Mouse (Mus musculus) myocyte (in vitro differentiated cells): ENCODE measurements at regions not wholly inside any gene's neighbourhood (a gene's known extent, or its start where the extent isn't known, plus 50 kb on each side); places are given as distances from the start of the nearest gene placed in this dataset.

Experiments
- CEBPB ChIP-seq: IDR thresholded peaks from 2 replicates; pipeline ENCODE4 v1.6.1; 2011; ENCODE audit warnings: mild to moderate bottlenecking, moderate library complexity; ENCODE audit not compliant: poor library complexity, insufficient read depth, severe bottlenecking
- MYOD1 ChIP-seq, 3 experiments: IDR thresholded peaks; one replicate each; pipeline ENCODE4 v1.6.1; 2011; ENCODE audit warnings: control low read depth in 2 of 3, low read depth in 2 of 3, mild to moderate bottlenecking in 2 of 3, moderate library complexity in 1 of 3; ENCODE audit not compliant: insufficient read length in 2 of 3, control insufficient read depth in 1 of 3
- MYOG ChIP-seq, 3 experiments: IDR thresholded peaks; one replicate each; pipeline ENCODE4 v1.6.1; 2011; ENCODE audit warnings: control low read depth in 2 of 3, low read depth in 2 of 3, mild to moderate bottlenecking in 2 of 3; ENCODE audit not compliant: insufficient read length in 2 of 3, control insufficient read depth in 1 of 3, insufficient read depth in 1 of 3
- POLR2A ChIP-seq: IDR thresholded peaks from one replicate; pipeline ENCODE4 v1.6.1; 2011; ENCODE audit warnings: low read depth, mild to moderate bottlenecking, control low read depth, moderate library complexity; ENCODE audit not compliant: insufficient read length
- POLR2AphosphoS2 ChIP-seq: IDR thresholded peaks from one replicate; pipeline ENCODE4 v1.6.1; 2011; ENCODE audit warnings: low read depth, control low read depth; ENCODE audit not compliant: insufficient read length
- TCF12 ChIP-seq: IDR thresholded peaks from one replicate; pipeline ENCODE4 v1.6.1; 2011; ENCODE audit warnings: mild to moderate bottlenecking, control low read depth; ENCODE audit not compliant: poor library complexity, insufficient read depth, severe bottlenecking
- TCF3 ChIP-seq: IDR thresholded peaks from one replicate; pipeline ENCODE4 v1.6.1; 2011; ENCODE audit warnings: low read depth, control low read depth; ENCODE audit not compliant: insufficient read length
- USF1 ChIP-seq: IDR thresholded peaks from one replicate; pipeline ENCODE4 v1.6.1; 2011; ENCODE audit warnings: low read depth, mild to moderate bottlenecking, control low read depth, moderate library complexity

DNA sequence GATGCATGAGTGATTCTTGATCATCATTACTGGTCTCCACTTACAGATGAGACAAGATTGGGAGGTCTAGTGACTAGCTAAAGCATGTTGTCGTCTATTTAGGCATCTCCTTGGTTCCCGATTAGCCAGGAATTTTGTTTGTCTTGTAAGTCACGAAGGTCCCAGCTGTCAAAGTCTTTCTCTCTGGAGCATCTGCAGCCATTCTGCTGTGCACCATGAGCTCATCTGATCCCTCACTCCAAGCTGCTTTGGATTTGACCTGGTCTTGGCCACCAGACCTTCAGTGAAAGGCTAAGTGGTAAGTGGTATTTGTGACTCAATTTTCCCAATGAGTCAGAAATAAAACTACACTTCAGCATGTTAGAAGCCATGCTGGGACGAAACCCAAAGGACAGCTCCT lies 53.3 kb upstream of the Creb5 start:
- TF ChIP-seq POLR2AphosphoS2 (no peak), MYOG (IDR thresholded peaks at IDR 0.05; ENCODE audit: control insufficient read depth in 1 of 3, insufficient read depth in 1 of 3, insufficient read length in 2 of 3, low read depth in 2 of 3) (no peak), POLR2A (no peak), CEBPB (no peak), MYOD1 (IDR thresholded peaks at IDR 0.05; ENCODE audit: control insufficient read depth in 1 of 3, insufficient read length in 2 of 3, low read depth in 2 of 3) (no peak), TCF12 (no peak), USF1 (no peak), TCF3 (no peak)
